Mouse (Mus musculus) adrenal gland, adult 10 weeks (tissue): ENCODE results near the gene Retsat. TPM values are rescaled to one million over a fixed set of nuclear protein-coding genes. Genes with fewer than 3 reads are reported as not detected.

ENCODE experiments used
- polyA plus RNA-seq: library from polyadenylated mRNA; stranded (reverse); fragments of 350-450 nt; fragmentation: Illumina TruSeq; extraction: RNeasy Lipid Tissue Mini Kit (QIAGEN cat#74804); gene quantifications from one replicate; pipeline ENCODE4 v1.2.3, GENCODE M21; 2014; ENCODE audit warnings: low read depth, low replicate concordance

Gene Retsat
- 30.5 TPM for polyA plus RNA-seq

GRCm38 (mm10) chr6:72597956-72598753 is at the start of gene Retsat, which contains the start of gene Elmod3:
Retsat (plus strand) TSS chr6:72598475.
Elmod3 (minus strand) TSS chr6:72598413.

DNA sequence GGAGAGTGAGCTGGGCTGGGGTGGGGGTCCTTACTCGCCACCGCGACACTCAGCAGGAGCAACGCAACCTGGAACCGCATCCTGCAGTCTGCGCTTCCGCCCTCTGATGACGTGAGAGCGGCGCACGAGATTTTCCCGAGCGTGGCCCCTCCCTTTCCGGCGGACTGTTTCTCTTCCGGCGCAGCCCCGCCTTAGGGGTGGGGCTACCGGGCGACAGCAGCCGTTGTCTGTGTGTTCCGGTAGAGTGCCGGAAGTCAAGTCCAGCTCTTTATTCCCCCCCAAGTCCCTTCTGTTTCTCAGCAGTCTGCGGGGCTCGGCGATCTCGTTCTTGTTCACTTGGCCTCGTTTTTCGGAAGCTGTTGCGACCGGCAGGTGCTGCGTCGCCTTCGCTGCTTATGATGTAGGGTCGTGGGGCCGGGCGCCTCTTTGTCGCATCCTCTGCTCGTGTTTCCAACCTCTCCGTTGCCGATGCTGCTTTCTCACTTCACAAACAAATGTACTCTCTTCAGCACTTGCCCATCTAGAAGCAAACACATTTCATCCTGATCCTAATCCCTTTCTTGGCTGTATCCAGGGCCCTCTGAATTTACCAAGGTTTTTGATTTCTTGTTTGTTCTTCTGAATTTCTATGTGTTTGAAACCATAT is 18.5 kb downstream of the Retsat start, which contains the start of gene Tgoln1:
Gene Tgoln1, minus strand, starts transcription at position 358 of the 646 bp plus-strand sequence.

Other genes with a start within 250 kb of the Retsat start
- gene Tmem150a, start 243.0 kb upstream of the Retsat start, polyA plus RNA-seq = 1.2 TPM
- gene Rnf181, start 231.5 kb upstream of the Retsat start, polyA plus RNA-seq = 632 TPM
- gene Vamp5, start 218.0 kb upstream of the Retsat start, polyA plus RNA-seq = 0.99 TPM
- 47.5 TPM for gene Vamp8, start 207.8 kb upstream of the Retsat start, polyA plus RNA-seq
- gene Ggcx, start 184.2 kb upstream of the Retsat start, polyA plus RNA-seq = 31.0 TPM
- 635 TPM for gene Mat2a, start 158.9 kb upstream of the Retsat start, polyA plus RNA-seq
- not detected for gene Sh2d6, start 76.8 kb upstream of the Retsat start, polyA plus RNA-seq
- 2.0 TPM for gene Capg, start 54.1 kb upstream of the Retsat start, polyA plus RNA-seq
- 10.3 TPM for gene Elmod3, start 62 bp upstream of the Retsat start, polyA plus RNA-seq
- gene Tgoln1, start 18.5 kb downstream of the Retsat start, polyA plus RNA-seq = 567 TPM
- gene Tcf7l1, start 190.8 kb downstream of the Retsat start, polyA plus RNA-seq = 1.7 TPM